Mouse (Mus musculus) cortical plate, adult 2 months (tissue): ENCODE measurements around the gene Fcnb. TPM values are rescaled to one million over a fixed set of nuclear protein-coding genes. Genes with fewer than 3 reads are reported as not detected.

ENCODE experiments used
- H3K27ac ChIP-seq: fragments of 200-500 bp; 2 replicates; pipeline ENCODE4 v1.5.1; 2012; ENCODE audit warnings: low read length, control low read depth, inconsistent platforms; ENCODE audit not compliant: insufficient read depth
- H3K4me1 ChIP-seq: fragments of 200-500 bp; 2 replicates; pipeline ENCODE4 v1.6.1; 2011; ENCODE audit warnings: low read length; ENCODE audit not compliant: control insufficient read depth, insufficient read depth
- H3K4me3 ChIP-seq: fragments of 200-500 bp; 2 replicates; pipeline ENCODE4 v1.5.1; 2011; ENCODE audit warnings: mild to moderate bottlenecking, low read length, control low read depth; ENCODE audit not compliant: insufficient read depth
- CTCF ChIP-seq: fragments of 200-500 bp; IDR thresholded peaks from 2 replicates; pipeline ENCODE4 v1.5.1; 2011; ENCODE audit warnings: mild to moderate bottlenecking, control low read depth, low read length; ENCODE audit not compliant: insufficient read depth; ENCODE audit errors: extremely low read depth
- POLR2A ChIP-seq: fragments of 200-500 bp; IDR thresholded peaks from 2 replicates; pipeline ENCODE4 v1.6.1; 2011; ENCODE audit warnings: mild to moderate bottlenecking, low read length, control low read depth; ENCODE audit not compliant: insufficient read depth; ENCODE audit errors: extremely low read depth
- polyA plus RNA-seq: library from polyadenylated mRNA; depleted of rRNA; stranded (reverse); fragments of >200 nt; gene quantifications from 2 replicates; pipeline ENCODE4 v1.2.3, GENCODE M21; 2012

The Fcnb gene
- polyA plus RNA-seq, 1 experiment, result not detected

GRCm38 (mm10) chr2:28059922-28060321, 24.8 kb downstream of the Fcnb start:
- Histone ChIP-seq H3K27ac (no peak overlapping the region), H3K4me3 (no peak overlapping the region), H3K4me1 (peaks cover 2% of the 10 kb centered on the region; the same call in 1 of the 2 replicates)
- TF ChIP-seq CTCF (no peak), POLR2A (no peak)

DNA sequence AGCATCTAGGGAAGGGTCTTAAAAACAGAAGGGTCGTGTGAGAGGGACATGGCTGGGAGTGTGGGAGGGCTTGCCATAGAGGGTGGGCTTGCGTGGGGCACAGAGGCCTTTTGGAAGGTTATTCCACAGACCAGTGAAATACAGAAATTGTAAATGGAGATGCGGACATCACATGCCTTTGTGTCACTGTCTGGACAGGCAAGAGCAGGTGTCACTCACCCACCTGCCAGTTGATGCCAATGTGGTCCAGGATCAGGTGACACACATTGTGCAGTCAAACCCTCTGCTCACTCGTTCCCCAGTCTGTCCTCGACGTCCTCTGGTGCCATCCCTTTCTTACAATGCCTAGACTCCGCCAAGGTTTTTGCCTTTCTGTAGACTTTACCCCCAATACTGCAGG, 37.6 kb downstream of the Fcnb start:
- TF ChIP-seq POLR2A (no peak), CTCF (no peak)
- H3K4me3 ChIP-seq, result no peak overlapping the region
- H3K27ac ChIP-seq, result no peak overlapping the region
- H3K4me1 ChIP-seq, result no peaks in the 10 kb centered on the region

GRCm38 (mm10) chr2:28046311-28046710, 38.4 kb downstream of the Fcnb start:
- no peak for TF ChIP-seq POLR2A
- no peak for TF ChIP-seq CTCF
- H3K4me1 ChIP-seq, result no peaks in the 10 kb centered on the region
- H3K27ac ChIP-seq, result no peak overlapping the region
- H3K4me3 ChIP-seq, result no peak overlapping the region

- Histone ChIP-seq H3K4me1 (no peaks in the 10 kb centered on the region), H3K4me3 (no peak overlapping the region)
- TF ChIP-seq CTCF, result no peak
- no peak for TF ChIP-seq POLR2A
Measured at GRCm38 (mm10) chr2:28044920-28045598, 39.6 kb downstream of the Fcnb start.

GRCm38 (mm10) chr2:28040466-28040865, 44.2 kb downstream of the Fcnb start:
- no peak for TF ChIP-seq POLR2A
- no peak for TF ChIP-seq CTCF
- Histone ChIP-seq H3K4me3 (no peak overlapping the region), H3K27ac (no peak overlapping the region), H3K4me1 (no peaks in the 10 kb centered on the region)

More at GRCm38 (mm10) chr2:28044920-28045598, 39.6 kb downstream of the Fcnb start:
- H3K27ac ChIP-seq, result no peak overlapping the region

- TF ChIP-seq CTCF (no peak), POLR2A (no peak)
- H3K27ac ChIP-seq, result no peak overlapping the region
- H3K4me1 ChIP-seq, result no peaks in the 10 kb centered on the region
- H3K4me3 ChIP-seq, result no peak overlapping the region
Measured at GRCm38 (mm10) chr2:28039647-28040325, 44.9 kb downstream of the Fcnb start.

DNA sequence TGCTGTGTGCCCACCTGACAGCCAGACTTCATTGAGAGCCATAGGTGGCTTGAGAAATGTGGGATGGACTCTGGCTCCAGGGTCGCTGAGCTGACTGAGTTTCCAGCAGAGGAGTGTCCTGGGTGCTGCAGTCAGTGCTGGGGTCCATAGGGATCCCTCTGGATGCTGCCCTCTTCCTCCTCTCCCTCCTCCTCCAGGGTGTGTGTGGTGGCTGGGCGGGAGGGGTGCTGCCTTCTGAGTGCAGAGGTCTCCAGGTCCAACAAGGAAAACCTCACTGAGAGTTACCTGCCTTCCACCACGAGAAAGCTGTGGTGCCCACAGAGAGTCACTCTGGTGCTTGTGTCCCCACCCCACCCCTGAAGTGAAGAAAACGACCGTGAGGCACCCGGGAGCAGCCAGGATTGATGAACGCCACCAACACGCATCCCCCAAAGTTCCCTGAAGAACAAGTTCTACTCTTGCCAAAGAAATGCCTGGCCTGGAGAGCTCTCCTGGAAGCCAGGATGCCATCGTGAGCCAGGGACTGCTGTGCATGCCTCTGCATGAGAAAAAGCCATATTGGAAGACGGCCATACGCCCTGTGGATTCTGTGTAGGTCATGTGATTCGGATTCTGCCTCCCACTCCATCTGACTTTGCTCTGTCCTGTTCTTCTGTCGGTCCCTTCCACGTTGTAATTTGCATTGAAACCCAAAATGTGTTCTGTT, 46.1 kb downstream of the Fcnb start:
- Histone ChIP-seq H3K4me1 (no peaks in the 10 kb centered on the region), H3K27ac (no peak overlapping the region), H3K4me3 (no peak overlapping the region)
- TF ChIP-seq CTCF (no peak), POLR2A (no peak)

DNA sequence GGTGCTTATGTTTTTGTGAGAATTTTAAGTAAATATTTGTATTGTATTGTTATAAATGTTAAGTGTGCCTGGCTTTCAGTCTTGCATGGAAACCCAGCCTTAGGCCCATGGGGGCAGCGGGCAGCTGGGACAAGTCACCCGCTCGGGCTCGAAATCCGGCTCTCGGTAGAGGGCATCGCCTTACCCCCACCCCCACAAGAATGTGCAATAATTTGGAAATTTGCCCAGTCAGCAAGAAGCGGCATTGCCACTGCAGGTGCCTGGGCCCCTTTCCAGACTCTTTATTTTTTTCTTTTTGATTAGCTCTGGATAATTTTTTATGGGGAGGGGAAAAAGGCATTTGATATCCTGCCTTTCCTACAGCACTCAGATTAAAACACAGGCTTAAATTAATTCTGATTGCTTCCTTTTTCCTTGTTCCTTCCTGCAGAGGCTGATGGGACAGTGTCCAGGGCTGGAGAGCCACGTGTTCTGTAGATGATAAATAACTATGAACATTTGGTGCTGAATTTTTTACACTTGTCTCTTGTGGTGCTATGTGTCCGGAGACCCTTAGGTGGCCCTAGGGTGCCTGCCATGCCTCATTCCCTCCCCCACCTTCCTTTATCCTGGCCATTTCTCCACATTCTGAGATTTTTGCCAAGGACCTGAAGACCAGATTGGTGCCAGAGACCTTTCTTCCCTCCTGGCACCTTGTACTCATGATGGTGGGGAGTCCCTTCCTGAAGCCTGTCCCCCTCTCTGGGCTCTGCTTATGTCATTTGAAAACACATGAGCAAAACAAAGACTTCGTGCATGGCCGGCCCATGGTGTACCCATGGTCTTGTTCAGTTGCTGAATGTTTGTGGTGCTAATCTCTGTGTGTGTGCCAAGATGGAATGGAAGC, 46.9 kb downstream of the Fcnb start:
- Histone ChIP-seq H3K27ac (no peak overlapping the region), H3K4me1 (no peaks in the 10 kb centered on the region), H3K4me3 (no peak overlapping the region)
- no peak for TF ChIP-seq CTCF

GRCm38 (mm10) chr2:28036788-28037187, 47.9 kb downstream of the Fcnb start:
- TF ChIP-seq POLR2A (no peak), CTCF (no peak)
- H3K27ac ChIP-seq, result no peak overlapping the region
- H3K4me3 ChIP-seq, result no peak overlapping the region
- no peaks in the 10 kb centered on the region for H3K4me1 ChIP-seq
